Mouse (Mus musculus) mouse embryonic stem cell (cell line): ENCODE measurements around the gene Tmem230.
"Not testable (repeated sequence)": the region's sequence is repeated elsewhere in the genome, so short reads cannot be mapped to it uniquely, and the experiment has no call there.

Experiments used
- in situ Hi-C, 2 experiments: fragments of 300-500 bp; cut with MboI; formaldehyde crosslinking; loops; 1 replicate in 1 of 2; 3 replicates in 1 of 2; pipeline ENCODE4 v1.14.3; 2019 to 2020; ENCODE audit warnings: low sequenced_read_pairs in 2 of 2, low pct_unique_long_range_greater_than_20kb in 1 of 2, mixed read lengths in 1 of 2; ENCODE audit not compliant: unreplicated experiment in 1 of 2

The Tmem230 gene

DNA sequence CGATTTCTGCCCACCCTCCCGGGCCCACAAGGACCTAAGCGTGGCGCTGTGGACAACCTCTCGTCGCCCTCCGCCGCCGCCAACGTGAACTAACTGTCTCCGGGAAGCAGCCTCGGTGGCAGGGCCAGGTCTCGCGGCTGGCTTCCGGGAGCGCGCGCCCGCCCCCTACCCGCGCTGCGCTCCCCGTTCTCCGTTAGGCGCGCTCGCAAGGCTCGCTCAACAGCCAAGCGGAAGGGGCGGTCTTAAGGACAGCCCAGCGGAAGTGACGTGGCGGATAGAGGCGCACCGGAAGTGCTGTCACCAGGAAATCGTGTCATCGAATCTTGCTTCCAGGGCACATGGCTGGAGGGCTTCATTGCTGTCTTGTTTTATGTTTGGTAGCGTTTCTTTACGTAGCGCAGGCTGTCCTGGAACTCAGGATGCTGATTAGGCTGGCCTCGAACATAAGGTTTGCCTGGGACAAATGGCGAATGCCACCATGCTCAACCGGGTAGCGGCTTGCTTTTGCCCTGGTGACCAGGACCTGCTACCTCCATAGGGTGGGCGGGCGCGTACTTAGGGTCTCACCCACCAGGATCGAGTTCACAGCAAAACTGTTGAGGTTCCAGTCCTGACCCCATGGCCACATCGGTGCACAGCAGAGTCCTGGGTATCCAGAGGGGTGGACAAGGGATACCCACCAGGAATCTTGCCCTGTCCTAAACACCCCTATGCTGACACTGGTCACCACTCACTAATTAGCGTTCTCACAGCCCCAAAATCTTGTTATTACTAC lies at the start of gene Tmem230:
Gene Tmem230, minus strand, starts transcription at position 269 of the 775 bp plus-strand sequence.
- in situ Hi-C loops: loop anchor here (10.0 to 25.0 kb wide), 4 partner anchors 113 to 423 kb away; no protein-coding TSS in a partner anchor

DNA sequence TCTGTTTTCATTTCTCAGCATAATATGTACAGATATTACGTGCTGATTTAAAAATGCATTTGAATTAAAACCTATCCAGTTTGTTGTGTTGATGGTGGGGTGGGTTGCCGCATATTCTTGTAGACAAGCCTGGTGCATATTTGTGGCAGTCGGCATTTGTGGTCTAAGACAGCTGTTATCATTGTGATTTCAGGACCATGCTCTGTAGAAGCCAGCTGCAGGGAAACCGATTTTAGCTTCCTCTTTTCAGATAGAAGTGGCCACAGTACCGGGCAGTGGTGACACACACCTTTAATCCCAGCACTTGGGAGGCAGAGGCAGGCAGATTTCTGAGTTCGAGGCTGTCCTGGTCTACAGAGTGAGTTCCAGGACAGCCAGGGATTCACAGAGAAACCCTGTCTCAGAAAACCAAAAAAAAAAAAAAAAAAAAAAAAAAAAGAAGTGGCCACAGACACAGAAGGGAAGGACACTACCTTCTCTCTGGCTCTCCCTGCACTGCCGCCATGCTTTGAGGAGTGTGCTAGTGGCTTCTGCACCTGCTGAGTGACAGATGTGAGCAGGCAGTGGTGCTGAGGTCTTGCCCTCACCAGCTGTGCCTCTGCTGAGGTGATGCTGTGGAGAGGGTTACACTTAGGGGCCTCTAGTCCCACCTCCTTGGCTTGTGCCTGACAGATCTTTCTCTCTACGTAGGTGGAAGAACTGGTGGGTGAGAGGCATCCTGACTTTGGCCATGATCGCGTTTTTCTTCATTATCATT lies 46.3 kb upstream of the Tmem230 start:
- in situ Hi-C loops: no loop called here

DNA sequence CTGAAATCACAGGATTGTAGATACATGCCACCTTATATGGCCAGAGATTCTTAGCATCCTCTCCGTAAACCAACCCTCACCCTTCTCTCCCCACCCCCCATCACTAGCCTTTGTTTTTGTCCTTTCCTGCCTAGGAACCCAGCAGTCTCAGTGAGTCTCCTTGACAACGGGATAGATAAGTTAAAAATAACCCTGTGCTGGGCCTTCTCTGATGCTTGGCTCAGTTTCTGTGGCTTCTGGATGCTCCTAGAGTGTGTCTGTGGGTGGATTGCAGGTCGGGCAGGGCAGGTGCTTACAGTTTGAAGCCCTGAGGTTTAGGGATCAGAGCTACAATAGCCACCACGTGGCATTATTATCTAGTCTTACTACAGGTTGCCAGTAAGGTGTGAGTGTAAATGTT lies 44.5 kb upstream of the Tmem230 start:
- in situ Hi-C loops: no loop called here

DNA sequence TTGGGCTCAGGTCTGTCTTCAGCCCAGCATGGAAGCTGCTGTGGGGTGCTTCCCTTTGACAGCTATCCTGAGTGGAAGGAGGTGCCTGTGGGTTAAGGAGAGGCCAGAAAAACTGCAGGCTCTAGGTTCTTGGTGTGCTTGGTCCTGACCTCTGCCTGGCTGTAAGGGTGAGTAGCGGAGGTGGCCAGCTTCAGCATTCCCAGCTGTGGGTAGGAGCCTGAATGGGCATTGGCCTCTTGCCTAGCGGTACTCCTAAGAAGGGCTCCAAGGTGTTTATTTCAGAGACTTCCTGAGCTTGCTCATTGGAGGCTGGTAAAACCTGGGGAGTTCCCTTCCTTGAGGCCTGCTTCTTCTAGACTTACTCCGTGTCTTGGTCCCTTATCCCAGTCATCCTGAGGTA lies 43.7 kb upstream of the Tmem230 start:
- in situ Hi-C loops: no loop called here

DNA sequence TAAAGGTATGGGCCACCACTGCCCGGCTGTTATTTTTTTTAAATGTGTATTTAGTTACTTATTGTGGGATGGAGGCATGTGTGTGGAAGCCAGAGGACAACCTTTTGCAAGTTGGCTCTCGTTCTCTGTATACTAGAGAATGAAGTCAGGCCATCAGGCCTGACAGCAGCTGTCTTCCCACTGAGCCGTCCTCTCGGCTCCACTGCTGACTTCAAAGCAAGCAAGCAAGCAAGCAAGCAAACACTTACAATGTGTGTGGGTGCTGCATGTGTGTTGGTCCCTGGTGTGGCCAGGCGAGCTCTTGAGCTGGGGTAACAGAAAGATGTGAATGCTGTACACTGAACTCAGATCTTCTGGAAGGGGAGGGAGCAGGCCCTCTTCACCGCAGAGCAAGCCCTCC lies 43.2 kb upstream of the Tmem230 start:
- in situ Hi-C loops: no loop called here

DNA sequence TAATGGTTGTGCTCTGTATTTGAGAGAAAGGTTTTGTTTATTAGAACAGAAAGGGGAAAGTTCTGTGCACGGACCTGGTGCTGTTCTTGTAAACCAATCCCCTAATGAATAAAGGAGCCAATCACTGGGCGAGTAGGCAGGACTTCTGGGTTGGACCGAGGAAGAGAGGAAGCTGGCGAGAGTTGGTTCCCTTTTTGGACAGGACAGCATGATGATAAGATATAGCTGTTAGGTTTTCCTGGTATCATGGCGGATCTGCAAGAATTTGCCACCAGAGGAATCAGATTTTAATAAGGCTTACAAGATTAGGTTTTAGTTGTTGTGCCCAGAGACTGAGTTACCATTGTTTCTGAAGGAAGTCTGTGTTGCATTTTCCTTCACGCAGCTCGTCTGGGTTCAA lies 41.6 kb upstream of the Tmem230 start:
- in situ Hi-C loops: not testable (repeated sequence)

DNA sequence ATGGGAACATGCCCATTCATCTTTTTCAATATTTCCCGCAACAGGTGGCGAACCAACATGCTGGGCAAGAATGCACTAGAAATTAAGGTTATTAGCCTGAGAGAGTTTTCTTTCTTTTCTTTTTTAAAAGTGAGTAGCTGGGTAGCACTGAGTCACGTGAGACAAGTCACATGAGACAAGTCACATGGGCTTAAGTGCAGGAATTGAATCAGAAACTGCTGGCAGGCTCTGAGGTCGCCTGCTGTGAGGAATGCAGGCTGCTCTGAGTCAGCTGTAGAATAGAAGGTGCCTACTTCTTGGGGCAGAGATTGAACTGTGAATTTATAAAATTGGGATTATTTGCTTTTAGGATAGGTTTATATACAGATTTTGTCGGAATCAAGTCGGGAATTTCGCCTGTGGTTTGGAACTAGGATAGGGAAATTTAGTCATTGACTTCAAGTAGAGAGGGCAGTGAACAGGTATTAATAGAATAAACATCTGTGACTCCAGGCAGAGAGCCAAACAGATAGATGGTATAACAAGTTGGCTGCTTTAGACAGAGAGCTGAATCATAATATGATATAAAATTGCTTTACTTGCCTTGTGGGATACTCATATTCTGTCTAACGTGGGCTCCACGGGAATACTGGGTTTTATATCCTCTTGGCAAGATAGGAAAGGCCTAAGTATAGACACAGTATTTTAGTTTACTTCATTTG lies 38.9 kb upstream of the Tmem230 start:
- in situ Hi-C loops: no loop called here

DNA sequence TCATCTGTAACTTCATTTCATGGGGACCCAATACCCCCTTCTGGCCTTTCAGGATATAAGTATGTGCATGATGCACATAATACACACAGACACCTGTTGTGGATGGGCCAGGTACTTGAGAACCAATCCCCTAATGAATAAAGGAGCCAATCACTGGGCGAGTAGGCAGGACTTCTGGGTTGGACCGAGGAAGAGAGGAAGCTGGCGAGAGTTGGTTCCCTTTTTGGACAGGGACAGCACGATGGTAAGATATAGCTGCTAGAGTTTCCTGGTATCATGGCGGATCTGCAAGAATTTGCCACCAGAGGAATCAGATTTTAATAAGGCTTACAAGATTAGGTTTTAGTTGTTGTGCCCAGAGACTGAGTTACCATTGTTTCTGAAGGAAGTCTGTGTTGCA lies 38.1 kb upstream of the Tmem230 start:
- in situ Hi-C loops: not testable (repeated sequence)

DNA sequence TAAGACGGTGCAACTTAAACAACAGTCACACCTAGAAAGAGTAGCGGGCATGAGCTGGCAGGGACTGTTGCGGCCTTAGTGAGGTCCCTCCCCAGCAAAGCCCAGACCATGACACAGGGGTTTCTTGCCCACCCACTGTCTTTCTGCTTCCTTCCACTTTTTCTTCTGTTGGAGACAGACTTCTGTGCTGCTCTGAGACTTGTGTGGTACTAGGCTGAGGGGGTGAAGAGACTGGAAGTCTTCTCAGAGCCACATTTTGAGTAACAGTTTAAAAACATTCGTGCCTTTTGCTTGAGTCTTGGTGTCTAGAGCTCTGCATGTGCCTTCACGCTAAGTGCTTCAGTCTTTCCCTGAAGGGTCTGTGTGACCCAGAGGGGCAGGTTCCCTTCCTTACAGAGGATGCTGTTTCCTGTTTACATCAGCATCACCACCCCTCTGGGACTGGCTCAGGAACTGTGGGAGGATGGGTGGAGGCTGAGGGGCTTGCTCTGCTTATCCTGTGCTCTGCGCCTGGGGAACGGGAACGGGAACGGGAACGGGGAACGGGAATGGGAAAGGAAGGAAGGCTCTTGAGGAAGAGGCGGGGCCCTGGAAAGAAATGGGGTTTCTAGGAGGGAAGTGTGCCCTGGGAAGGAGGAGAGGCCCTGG lies 37.0 kb upstream of the Tmem230 start:
- in situ Hi-C loops: loop anchor here in 1 of 2 experiments (5.0 kb wide), 1 partner anchor 117 kb away; no protein-coding TSS in a partner anchor

DNA sequence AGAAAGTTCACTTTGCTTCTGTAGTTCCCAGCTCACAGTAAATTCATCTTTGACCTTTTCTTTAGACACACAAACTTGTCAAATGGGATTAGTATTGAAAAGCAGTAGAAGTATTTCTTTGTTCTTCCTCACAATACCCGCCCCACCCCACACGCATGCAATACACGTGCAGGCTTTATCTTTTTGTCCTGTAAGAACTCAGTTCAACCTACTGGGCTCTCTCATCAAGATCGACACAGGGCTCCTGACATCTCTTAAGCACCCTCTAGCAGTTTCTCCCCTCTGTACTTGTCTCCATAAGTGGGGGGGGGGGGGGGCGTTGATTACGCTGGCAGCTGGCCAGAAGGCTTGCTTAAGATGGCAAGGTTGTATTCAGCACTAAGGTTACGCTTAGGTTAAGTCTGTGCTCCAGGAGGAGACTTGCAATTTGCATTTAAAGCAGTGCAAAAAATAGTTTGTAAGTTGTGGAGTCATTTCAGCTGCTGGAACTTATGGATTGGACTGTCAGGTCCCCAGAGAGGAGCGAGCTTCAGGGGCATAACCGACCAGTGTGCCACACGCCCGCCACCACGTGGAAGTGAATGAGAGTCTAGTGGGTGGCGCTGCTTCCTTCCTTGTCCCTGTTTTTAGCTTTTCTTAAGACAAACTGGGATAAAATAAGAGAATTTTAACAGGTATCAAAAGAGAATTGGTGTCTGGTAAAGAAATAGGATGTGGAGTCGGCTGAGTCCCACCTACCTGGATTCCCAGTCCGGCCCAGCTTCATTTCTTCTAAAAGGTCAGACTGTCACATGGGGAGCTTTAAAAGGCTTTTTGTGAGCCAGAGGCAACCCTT lies 35.8 kb upstream of the Tmem230 start:
- in situ Hi-C loops: loop anchor here in 1 of 2 experiments (5.0 kb wide), 1 partner anchor 116 kb away; no protein-coding TSS in a partner anchor

DNA sequence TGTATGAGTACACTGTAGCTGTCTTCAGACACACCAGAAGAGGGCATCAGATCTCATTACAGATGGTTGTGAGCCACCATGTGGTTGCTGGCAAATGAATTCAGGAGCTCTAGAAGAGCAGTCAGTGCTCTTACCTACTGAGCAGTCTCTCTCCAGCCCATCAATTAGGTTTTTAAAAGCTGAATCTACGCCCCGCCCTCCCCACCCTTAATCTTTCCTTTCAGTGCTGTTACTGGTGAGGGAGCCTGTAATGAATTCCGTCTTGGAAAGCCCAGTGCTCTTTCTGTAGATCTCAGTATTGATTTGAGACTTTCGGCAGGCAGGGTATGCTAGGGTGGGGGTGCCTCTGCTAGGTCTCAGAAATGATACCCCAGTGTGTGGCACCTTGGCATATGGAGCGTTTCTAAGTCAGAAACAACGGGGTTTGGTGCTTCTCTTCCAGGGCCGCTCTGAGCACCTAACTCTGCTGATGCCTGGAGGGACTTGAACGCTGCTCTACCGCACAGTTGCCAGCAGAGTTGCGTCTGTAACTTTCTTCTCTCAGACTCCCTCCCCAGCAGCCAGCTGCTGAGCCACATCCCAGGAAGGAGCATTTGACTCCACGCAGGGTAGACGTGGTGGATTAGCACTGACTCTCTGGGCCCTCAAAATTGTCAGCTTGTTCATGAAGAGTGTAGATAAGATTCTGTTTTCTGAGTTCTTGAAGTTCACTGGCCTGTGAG lies 35.0 kb upstream of the Tmem230 start:
- in situ Hi-C loops: loop anchor here in 1 of 2 experiments (5.0 kb wide), 1 partner anchor 115 kb away; no protein-coding TSS in a partner anchor

DNA sequence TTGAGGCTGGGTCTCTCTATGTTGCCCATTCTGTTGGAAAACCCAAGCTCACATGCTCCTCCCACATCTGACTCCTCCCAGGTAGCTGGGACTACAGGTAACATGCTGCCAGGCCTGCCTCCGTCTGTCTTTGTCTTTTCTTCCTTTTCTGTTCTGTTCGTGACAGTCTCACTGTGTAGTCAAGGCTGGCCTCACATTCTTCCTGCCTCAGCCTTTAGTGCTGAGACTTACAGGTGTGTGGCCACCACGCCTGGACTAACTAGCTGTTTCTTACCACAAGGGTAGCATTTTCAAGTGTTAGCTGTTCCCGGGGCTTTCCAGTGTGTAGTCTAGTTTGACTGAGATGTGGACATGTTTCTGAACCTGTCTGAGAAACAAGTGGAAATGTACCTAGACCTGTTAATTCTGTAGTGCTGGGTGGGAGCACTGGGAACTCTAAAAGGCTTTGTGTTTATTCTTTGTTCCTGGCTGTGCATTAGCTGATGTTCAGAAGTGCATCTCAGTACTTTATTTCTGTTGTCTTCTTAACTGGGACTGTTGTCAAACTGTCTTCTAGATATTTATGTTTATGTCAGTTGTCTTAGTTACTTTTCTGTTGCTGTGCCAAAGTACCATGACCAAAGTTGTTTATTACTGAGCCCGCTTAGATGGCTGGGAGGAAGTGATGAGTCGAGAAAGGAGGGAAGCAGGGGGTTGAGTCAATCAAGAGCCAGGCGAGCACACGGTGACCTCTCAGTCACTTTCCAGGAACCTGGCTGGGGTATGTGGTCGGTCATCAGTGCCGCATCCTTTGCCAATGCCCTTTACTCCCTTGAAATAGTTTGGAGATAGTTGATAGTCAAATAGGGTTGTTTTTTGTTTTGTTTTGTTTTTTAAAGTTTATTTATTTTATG lies 34.2 kb upstream of the Tmem230 start:
- in situ Hi-C loops: loop anchor here in 1 of 2 experiments (5.0 kb wide), 1 partner anchor 115 kb away; no protein-coding TSS in a partner anchor

DNA sequence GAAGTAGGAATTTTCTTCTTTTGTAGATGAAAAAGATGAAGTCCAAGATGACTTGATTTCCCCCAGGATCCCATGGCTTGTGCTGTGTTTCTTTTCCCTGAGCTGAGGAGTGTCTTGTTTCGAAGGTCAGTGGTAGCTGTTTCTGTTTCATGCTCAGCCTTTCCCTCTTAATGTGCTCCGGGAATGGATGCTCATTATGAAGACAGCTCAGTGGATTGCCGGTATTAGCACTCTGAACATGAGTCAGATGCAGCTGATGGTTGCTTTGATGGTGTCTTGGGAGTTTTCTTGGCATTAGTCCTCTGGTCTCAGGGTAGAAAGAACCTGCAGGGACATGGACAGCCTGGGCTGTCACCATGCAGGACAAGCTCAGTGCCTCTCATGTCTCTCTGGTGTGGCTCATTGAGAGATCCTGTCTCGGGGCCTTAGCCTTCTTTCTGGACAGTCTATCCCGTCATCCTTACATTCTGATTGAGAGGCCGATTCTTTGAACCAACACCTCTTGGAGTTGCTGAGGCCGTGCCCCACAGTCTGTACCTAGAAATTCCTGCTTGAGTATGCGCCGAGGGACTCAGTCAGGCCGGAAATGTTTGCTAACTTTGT lies 33.0 kb upstream of the Tmem230 start:
- in situ Hi-C loops: loop anchor here in 1 of 2 experiments (5.0 kb wide), 1 partner anchor 113 kb away; no protein-coding TSS in a partner anchor

DNA sequence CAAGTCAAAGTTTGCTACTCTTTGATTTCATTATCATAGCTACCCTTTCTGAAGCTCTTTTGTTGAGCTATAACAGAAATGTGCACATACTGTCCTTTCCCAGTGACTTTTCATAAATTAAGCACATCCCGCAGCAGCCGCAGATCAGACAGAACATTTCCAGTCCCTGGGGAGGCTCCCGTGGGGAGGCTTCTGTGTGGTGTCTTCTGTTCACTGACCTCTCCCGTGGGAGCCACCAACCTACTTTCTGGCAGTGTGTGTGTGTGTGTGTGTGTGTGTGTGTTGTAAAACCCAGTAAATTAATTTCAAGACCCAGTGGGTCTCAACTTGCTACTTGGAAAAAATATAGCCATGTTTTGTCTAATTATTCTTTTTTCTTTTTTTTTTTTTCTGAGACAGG lies 32.4 kb upstream of the Tmem230 start:
- in situ Hi-C loops: loop anchor here in 1 of 2 experiments (5.0 kb wide), 1 partner anchor 113 kb away; no protein-coding TSS in a partner anchor

DNA sequence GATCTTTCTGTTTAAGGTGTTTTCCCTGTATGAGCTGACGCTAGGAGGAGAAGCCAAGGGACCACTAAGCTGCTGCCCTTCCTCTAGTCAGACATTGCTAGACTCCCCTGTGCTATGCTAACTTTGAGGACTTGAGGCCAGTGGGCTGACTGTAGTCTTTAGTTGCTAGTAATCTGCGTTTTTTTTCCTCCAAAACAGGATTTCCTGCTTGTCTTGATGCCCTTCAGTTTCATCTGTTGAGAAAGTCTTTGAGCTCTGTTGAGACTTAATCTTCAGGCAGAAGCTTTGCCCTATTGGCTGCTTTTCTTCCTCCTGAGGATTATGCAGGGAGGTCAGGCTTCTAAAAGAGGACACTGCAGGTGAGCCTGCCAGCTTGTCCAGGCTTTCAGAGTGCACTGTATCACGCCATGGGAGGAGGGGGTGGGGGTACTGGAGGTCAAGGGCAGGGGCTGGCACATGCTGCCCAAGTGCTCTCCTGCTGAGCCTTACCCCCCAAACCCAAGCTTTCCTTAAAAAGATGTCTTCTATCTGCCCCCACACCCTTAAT lies 31.8 kb upstream of the Tmem230 start:
- in situ Hi-C loops: no loop called here
